Mouse (Mus musculus) liver, adult 2 months (tissue): Measurements from ENCODE around the gene Mbip. TPM values are rescaled to one million over a fixed set of nuclear protein-coding genes. Genes with fewer than 3 reads are reported as not detected.
A peak's percentile ranks its signal among the peaks of the same experiment; 100 is the strongest.

ENCODE experiments used
- DNase-seq: peaks from one replicate; pipeline ENCODE4 v3.0.0-alpha.2; 2011; ENCODE audit warnings: low read depth, low spot score; ENCODE audit errors: extremely low read depth
- H3K27ac ChIP-seq: fragments of 200-500 bp; replicated peaks from 2 replicates; pipeline ENCODE4 v1.5.1; 2012; ENCODE audit warnings: low read depth, mild to moderate bottlenecking, control low read depth, inconsistent platforms, low read length; ENCODE audit not compliant: insufficient read depth
- H3K27me3 ChIP-seq: fragments of 200-500 bp; 2 replicates; pipeline ENCODE4 v1.6.1; 2012; ENCODE audit warnings: mild to moderate bottlenecking, moderate library complexity, low read length, inconsistent platforms; ENCODE audit not compliant: control insufficient read depth, insufficient read depth
- H3K36me3 ChIP-seq: fragments of 200-500 bp; 2 replicates; pipeline ENCODE4 v1.6.1; 2012; ENCODE audit warnings: low read length, inconsistent platforms; ENCODE audit not compliant: control insufficient read depth, insufficient read depth
- H3K4me1 ChIP-seq: fragments of 200-500 bp; 2 replicates; pipeline ENCODE4 v1.6.1; 2011; ENCODE audit warnings: low read length; ENCODE audit not compliant: control insufficient read depth, insufficient read depth
- H3K4me3 ChIP-seq: fragments of 200-500 bp; 2 replicates; pipeline ENCODE4 v1.5.1; 2011; ENCODE audit warnings: low read depth, mild to moderate bottlenecking, control low read depth, low read length, moderate library complexity; ENCODE audit not compliant: insufficient read depth
- H3K79me2 ChIP-seq: fragments of 200-500 bp; 2 replicates; pipeline ENCODE4 v1.6.1; 2012; ENCODE audit warnings: inconsistent platforms, mild to moderate bottlenecking, low read length, moderate library complexity; ENCODE audit not compliant: control insufficient read depth, insufficient read depth
- H3K9ac ChIP-seq: fragments of 200-500 bp; 2 replicates; pipeline ENCODE4 v1.6.1; 2012; ENCODE audit warnings: low read depth, mild to moderate bottlenecking, control low read depth, inconsistent platforms, low read length
- CTCF ChIP-seq: fragments of 200-500 bp; IDR thresholded peaks from 2 replicates; pipeline ENCODE4 v1.5.1; 2011; ENCODE audit warnings: low read depth, low read length, control low read depth
- POLR2A ChIP-seq: fragments of 200-500 bp; IDR thresholded peaks from 2 replicates; pipeline ENCODE4 v1.6.1; 2011; ENCODE audit warnings: low read length, control low read depth; ENCODE audit not compliant: insufficient read depth; ENCODE audit errors: extremely low read depth
- WGBS: fragments of 180-500 bp; shearing (Covaris S2); methylation state at CpG from one replicate; pipeline ENCODE4 v1.1.7; 2018; 5-methylcytosine and 5-hydroxymethylcytosine counted together
- polyA plus RNA-seq: library from polyadenylated mRNA; depleted of rRNA; stranded (reverse); fragments of >200 nt; gene quantifications from 2 replicates; pipeline ENCODE4 v1.2.3, GENCODE M21; 2012
- total RNA-seq: library from RNA; depleted of rRNA; stranded (reverse); fragments of >200 nt; gene quantifications from 2 replicates; pipeline ENCODE4 v1.2.3, GENCODE M21; 2014

Gene Mbip
- total and polyA plus RNA-seq, 2 experiments: 2.0 to 7.5 TPM

- H3K27me3 ChIP-seq: no peaks in the 10 kb centered on the region
- no peak overlapping the region for H3K27ac ChIP-seq
- H3K36me3 ChIP-seq: no peaks in the 10 kb centered on the region
- no peak overlapping the region for H3K9ac ChIP-seq
- H3K4me3 ChIP-seq: no peak overlapping the region
- H3K4me1 ChIP-seq: no peaks in the 10 kb centered on the region
- H3K79me2 ChIP-seq: no peaks in the 10 kb centered on the region
- no peak for DNase-seq
- 38% methylated on average over 21 of the region's 21 CpGs for WGBS
- TF ChIP-seq POLR2A: no peak
- TF ChIP-seq CTCF: no peak
Measured at GRCm38 (mm10) chr12:56297921-56298830, 47.5 kb downstream of the Mbip start.

- TF ChIP-seq CTCF (no peak), POLR2A (no peak)
- Histone ChIP-seq H3K9ac (no peak overlapping the region), H3K4me3 (no peak overlapping the region), H3K79me2 (no peaks in the 10 kb centered on the region), H3K4me1 (no peaks in the 10 kb centered on the region), H3K27ac (no peak overlapping the region), H3K36me3 (no peaks in the 10 kb centered on the region), H3K27me3 (no peaks in the 10 kb centered on the region)
- WGBS: 46% methylated on average over 5 of the region's 5 CpGs
- DNase-seq: no peak
Measured at GRCm38 (mm10) chr12:56297099-56297498, 48.6 kb downstream of the Mbip start.

GRCm38 (mm10) chr12:56296524-56296923 lies 49.2 kb downstream of the Mbip start:
- no peaks in the 10 kb centered on the region for H3K4me1 ChIP-seq
- no peak for TF ChIP-seq POLR2A
- no peak for TF ChIP-seq CTCF
- no peaks in the 10 kb centered on the region for H3K36me3 ChIP-seq
- no peak overlapping the region for H3K4me3 ChIP-seq
- DNase-seq: no peak
- H3K27ac ChIP-seq: no peak overlapping the region
- H3K9ac ChIP-seq: no peak overlapping the region
- H3K79me2 ChIP-seq: no peaks in the 10 kb centered on the region
- H3K27me3 ChIP-seq: no peaks in the 10 kb centered on the region
- 39% methylated on average over 6 of the region's 6 CpGs for WGBS

- Histone ChIP-seq H3K4me1 (no peaks in the 10 kb centered on the region), H3K4me3 (no peak overlapping the region), H3K27ac (no peak overlapping the region), H3K36me3 (no peaks in the 10 kb centered on the region), H3K79me2 (no peaks in the 10 kb centered on the region), H3K9ac (no peak overlapping the region), H3K27me3 (no peaks in the 10 kb centered on the region)
- WGBS: 83% methylated on average over 3 of the region's 3 CpGs
- no peak for DNase-seq
- TF ChIP-seq POLR2A (no peak), CTCF (no peak)
Measured at GRCm38 (mm10) chr12:56295160-56295559, 50.5 kb downstream of the Mbip start.

- Histone ChIP-seq H3K27ac (no peak overlapping the region), H3K4me1 (no peaks in the 10 kb centered on the region), H3K9ac (no peak overlapping the region), H3K27me3 (no peaks in the 10 kb centered on the region), H3K79me2 (no peaks in the 10 kb centered on the region), H3K36me3 (no peaks in the 10 kb centered on the region), H3K4me3 (no peak overlapping the region)
- DNase-seq: peak; percentile 15
- 12% methylated on average over 3 of the region's 3 CpGs for WGBS
- TF ChIP-seq POLR2A: no peak
- no peak for TF ChIP-seq CTCF
Measured at GRCm38 (mm10) chr12:56288548-56288947, 57.1 kb downstream of the Mbip start.

- H3K4me3 ChIP-seq: no peak overlapping the region
- no peaks in the 10 kb centered on the region for H3K4me1 ChIP-seq
- no peaks in the 10 kb centered on the region for H3K27me3 ChIP-seq
- TF ChIP-seq CTCF: no peak
- TF ChIP-seq POLR2A: no peak
- no peak overlapping the region for H3K9ac ChIP-seq
- no peak for DNase-seq
- no peak overlapping the region for H3K27ac ChIP-seq
- no peaks in the 10 kb centered on the region for H3K36me3 ChIP-seq
- H3K79me2 ChIP-seq: no peaks in the 10 kb centered on the region
- 98% methylated on average over 14 of the region's 14 CpGs for WGBS
Measured at GRCm38 (mm10) chr12:56286828-56287227, 58.9 kb downstream of the Mbip start.
